Mouse (Mus musculus) cerebellum, postnatal 36 days (tissue): ENCODE results near the gene Hal.
A peak's percentile ranks its signal among the peaks of the same experiment; 100 is the strongest.

ENCODE experiments used
- DNase-seq, 2 experiments: peaks; one replicate each; pipeline ENCODE4 v3.0.0; 2021 to 2022; ENCODE audit warnings: mixed read lengths in 2 of 2

The Hal gene

DNA sequence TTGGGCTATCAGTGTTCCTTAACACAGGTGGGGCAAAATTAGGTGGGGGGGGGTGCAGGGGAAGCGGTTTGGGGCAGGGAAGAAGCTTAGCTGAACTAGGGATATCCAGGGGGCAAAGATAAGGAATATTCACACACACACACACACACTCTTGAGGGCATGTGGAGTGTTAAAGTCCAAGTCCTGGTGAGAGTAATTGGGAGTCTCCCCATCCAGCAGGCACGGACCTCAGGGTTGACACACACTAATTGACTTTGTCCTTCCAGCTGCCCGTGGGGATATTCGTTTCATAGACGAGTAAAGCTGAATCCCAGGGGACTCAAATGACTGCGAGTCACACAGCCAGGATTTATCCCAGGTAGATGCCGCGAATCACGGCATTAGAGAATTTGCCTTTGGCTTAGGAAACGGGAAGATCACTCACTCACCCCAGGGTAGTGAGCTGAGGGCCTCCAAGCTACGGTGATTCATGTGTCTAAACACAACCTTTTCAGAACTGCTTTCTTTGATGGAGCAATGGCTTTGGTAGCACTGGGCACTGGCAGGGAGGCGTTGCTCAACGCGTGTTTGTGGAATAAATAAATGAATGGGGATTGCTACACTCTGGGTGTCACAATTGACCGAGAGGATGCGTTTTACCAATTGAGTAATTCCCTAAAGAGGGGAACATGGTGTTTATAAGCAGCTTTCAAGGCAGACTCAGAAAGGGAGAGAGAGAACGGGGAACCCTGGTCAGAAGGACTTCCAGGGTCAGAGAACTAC lies at the start of gene Hal:
Gene Hal (plus strand): TSS at position 703 of the 762 bp plus-strand sequence.
- DNase-seq: no peak

DNA sequence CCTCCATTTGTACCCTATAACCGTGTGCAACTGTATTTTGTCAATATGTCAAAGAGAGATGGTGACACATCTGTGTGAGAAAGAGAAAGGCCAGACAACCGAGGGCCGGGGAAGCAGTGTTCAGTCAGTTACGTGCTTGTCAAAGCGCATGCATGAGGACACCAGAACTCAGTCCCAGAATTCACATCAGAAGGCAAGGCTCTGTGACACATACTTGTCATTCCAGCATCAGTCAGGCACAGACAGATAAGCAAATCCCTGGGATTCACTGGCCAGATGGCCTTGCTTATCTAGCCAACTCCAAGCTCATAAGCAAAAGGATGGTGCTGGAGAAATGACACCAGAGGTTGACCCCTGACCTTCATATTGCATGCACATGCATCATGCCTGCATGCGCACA lies 47.1 kb upstream of the Hal start:
- no peak for DNase-seq

DNA sequence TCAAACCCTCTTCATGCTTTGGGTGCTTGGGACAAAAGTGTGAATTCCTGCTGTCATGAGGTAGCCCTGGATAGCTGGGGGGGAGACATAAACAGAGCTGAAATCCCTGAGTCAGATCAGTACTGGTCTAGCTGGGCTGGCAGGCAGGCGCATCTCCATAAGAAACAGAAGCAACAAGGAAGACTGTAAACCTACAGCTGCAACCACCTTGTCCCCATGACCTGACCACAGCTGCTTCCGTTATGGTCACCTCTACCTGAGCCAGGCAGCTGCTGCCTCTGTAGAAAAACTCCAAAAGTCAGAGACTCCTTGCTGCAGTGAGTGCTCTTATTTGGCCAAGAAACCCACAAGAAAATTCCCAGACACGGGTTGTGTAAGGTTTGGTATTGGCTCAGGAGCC lies 46.4 kb upstream of the Hal start:
- no peak for DNase-seq

DNA sequence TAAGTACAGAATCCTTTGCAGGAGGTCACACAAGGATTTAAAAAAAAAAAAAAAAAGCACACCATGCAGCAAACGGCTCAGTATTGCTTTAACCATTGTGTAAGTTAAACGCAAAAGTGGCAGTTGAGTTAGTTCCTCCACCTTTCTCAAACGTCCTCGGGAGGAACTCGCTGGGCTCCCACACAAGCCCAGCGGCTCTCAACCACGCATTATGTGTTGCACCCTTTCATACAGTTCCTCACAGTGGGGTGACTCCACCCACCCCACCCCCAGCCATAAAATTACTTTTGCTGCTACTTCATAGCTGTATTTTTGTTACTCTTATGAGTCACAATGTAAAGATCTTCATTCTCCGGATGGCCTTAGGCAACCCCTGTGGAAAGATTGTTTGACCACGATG lies 44.2 kb upstream of the Hal start:
- DNase-seq: no peak

DNA sequence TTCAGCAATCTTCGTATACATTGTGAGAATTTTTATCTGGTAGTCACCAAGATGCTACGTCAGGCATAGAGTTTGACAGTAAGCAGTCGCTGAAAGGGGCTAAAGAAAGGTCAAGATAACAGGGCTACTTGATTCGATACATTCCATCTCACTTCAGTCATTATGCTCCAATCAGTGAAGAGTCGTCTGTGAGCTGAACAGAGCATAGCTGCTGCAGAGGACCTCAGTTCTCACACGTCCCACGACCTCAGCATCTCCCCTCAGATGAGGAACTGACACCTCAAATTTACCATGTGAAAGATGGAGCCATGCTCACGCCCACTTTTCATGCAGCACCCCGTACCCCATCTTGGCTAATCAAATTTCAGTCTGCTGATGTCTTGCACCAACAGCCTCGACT lies 41.2 kb upstream of the Hal start:
- no peak for DNase-seq

DNA sequence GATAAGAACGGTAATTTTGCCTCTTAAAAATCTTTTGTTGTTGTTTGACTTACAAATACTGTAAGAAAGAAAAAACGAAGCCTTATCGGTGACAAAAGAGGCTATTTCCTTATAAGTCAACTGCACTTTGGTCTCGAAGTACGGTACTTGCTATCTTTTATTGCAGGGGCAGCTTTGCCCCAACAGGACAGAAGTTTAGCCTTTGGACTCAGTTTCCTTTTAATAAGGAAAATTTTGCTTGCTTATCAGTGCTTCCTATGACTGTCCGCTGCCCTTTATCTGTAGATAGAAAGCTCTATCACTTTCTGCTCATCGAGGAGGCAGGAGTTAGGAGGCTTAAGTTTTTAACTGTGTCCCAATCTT lies 33.9 kb upstream of the Hal start:
- no peak for DNase-seq

DNA sequence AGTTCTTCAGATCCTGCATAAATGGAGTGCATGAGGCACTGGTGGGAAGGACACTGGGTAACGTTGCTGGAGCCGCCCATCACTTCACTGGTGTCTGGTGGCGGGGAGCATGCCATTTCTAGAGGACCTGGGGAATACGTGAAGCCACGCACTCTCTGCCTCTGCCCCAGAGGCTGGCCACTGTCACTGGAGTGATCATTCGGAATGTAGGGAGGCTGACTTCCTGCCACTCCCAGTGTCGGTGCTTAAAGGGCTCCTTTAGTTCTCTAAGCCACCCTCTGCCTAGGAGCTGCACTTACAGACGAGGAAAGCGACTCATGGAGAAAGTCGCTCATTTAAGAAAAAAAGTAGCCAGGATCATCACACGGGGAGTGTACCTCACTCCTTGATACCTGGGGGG lies 28.5 kb upstream of the Hal start:
- DNase-seq: no peak

DNA sequence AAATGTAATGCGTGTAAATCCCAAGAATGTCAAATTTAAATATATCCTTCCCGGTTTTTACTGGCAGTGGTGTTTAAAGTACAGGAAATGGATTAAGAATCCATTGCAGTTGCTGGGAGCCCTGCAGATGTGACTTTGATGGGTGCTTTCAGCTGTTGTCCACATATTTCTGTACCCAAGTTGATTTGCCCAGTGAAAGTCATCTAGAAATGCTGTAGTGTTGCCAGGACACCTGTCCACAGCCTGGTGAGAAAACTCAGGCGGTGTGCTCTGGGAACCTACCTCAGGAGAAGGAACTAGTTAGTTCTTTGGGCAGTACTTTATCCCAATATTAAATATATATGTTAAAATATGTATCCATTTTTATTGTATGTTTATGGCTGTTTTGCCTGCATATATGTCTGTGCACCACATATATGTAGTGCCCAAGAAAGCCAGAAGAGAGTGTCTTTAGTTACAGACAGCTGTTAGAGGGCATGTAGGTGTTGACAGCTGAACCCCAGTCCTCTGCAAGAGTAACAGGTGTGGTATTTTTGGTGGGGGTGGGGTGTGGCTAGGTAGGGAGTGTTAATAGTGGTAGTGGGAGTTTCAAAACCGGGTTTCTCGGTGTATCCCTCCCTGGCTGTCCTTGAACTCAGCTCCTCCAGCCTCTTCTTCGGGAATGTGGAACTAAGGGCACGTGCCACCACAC lies 25.7 kb upstream of the Hal start:
- DNase-seq: no peak

DNA sequence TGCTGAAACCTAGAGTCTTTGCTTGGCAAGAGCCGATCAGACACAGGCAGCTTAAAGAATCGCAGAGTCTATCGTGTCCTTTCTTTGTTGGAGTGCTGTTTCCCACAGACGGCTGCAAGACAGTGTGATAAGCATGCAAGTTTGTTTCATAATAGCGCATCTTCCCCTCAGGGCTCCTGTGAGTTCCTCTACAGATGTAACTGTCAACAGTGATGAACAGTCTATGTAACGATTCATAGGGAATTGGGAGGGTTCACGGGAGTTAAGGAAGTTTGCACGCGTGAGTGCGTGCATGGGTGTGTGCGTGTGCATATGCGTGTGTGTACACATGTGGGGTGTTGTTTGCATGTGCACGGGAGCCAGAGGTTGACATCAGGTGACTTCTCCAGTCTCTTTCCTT lies 25.0 kb upstream of the Hal start:
- DNase-seq: no peak

DNA sequence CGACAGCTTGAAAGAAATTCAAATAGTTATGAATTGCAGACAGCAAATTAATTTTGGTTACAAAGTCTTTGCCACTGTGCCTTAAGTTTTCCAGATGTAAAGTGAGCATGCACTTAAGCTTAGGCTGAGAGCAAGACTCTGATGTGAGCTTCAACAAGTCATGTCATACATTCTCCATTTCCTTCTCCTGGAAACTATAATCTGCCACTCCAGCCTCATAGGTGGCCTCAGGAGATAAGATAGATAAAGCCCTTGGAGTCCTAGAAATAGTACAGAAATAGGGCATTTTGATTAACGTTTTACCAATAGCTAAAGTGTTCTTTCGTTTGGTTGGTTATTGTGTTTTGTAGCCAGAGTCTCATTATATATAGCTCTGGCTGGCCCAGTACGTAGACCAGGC lies 21.3 kb upstream of the Hal start:
- no peak for DNase-seq

DNA sequence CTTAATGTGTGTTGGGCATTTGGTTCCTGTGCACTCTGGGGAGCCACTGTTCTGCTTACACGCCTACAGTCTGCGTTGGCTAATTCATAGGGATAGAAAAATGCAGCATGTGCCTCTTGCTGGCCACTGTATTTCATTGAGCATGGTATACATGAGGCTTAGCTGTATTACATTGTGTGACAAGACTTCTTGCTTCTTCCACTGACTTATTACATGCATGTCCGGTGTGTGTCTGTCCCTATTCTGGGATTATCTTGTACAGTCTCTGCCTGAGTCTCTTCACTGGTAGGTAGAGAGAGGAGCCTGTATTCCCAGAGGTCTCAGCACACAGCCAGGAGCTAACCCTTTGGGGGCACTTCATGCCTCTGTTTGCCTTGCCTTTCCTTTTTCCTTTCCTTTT lies 20.8 kb upstream of the Hal start:
- no peak for DNase-seq

DNA sequence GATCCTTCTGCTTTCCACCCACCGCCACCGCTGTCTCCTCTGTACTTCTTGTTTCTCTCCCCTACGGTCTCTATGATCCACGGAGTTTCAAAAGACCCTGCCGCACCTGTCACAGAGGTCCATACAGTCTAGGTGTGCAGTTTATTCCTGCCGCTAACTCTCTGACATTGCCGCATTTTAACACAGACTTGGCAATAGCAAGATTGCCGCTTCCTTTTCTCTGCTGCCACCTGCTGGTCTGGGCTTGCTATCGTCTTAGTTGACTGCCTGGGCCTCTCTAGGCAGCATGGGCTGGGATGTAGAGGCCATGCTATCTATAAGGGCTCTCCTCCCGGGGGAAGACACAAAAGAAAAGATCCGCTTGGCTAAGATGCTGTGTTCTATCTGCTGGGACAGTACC lies 17.2 kb upstream of the Hal start:
- peak; percentile 85 to 86 for DNase-seq

DNA sequence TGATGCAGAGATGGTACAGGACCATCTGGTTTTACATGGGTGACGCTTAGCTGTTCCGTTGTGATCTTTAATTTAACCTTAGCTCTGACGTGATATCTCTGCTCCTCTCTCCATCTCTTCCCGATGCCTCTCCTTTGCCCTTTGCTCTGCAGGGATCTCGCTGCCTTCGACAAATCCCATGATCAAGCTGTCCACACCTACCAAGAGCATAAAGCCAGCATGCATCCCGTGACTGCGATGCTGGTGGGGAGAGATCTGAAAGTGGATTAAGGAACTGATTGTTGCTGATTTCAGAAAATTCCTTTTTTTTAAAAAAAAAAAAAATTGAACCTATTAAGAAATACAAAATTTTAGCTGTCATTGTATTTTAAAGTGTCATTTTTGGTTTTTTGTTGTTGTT lies 4.1 kb upstream of the Hal start:
- no peak for DNase-seq

DNA sequence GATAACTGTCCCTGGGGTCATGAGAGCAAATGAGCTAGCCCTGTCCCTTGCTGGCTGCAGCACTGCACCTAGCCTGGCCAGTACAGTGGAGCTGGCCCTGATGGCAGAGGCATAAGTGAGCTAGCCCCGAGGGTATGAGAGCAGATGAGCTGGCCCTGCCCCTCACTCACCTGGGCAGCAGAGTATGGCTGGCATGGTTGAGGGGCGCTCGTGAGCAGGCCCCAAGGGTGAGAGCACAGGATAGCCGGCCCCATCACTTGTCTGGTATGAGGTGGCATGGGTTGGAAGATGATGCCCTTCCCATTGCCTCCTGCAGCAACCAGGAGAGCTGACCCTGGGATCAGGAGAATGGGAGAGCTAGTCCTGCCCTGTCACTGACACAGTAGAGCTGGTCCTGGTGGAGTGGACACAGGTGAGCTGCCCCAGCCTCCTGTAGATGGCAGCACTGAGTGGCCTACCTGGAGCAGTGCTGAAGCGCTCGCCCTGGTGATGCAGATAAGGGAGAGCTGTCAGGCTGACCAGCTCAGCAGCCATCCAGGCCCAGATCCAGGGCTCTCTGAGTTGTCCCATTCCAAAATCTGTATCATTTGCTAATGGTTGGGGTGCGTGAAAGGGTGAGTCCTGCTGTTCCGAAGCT lies 3.4 kb upstream of the Hal start:
- peak; percentile 76 to 78 for DNase-seq

DNA sequence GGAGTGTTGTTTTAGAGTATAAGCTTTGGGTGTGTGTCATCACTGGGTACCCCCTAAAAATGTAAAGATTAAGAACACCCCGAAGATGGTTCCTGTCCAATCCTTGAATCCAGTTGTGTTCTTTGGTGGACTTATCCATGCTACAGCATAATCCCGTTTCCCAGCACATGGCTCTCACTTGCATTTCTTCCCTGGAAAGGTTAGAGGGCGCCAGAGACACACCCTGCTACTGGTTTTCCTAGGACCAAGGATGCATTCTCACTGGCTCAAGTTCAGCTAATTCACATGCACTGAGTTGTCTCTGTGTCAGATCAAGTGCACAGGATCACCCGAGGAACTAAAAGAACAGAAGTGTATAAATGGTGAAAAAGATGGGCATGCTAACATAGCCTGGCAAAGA lies 1.9 kb upstream of the Hal start:
- DNase-seq: peak; percentile 31 to 53

DNA sequence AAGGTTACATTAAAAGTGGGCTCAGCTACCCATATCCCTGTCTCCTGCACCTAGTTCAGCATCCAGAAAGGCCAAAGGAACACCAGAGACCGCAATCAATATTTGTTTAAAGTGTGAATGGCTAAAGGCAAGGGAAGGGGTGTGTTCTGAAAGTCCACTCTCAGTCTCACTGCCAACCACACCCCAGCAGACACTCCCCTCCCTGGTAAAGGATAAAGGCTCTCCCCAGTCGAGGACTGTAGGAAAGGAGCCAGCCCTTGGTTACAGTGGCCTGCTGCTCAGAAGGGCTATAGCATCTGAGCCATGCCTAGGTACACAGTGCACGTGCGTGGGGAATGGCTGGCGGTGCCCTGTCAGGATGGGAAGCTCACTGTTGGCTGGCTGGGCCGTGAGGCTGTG lies 259 bp downstream of the Hal start:
- no peak for DNase-seq

DNA sequence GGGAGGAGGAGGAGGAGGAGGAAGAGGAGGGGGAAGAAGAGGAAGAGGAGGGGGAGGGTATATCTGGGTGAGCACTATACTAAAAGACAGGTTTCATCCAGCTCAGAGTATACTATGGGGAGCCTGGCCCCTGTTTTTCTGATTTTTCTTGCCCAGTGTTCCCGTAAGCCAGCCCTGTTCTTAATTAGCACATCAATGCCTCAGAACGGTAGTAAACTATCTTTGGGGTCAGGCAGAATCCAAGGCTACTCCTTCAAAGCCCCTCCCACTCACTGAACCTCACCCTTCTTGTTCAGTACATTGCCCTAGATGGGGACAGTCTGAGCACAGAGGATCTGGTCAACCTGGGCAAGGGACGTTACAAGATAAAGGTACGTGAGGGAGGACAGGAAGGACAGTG lies 1.9 kb downstream of the Hal start:
- DNase-seq: no peak

DNA sequence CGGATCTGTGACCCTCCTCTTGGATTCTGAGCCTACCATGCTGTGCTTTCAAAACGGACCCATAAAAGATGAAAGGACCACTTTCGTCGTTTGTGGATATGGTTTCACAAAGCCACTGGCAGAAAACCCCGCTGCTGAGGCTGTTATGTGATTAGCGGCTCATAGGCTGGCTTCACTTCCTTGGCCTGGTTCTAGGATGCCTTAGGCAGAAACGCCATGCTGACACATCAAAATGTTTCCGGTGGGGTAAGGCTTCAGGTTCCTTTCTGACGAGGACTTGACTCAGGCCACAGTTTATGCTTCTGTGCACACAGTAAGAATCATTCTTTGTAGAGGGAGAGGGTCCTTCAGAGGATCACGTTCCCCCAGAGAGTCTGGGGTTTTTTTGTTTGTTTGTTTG lies 12.3 kb downstream of the Hal start:
- no peak for DNase-seq

DNA sequence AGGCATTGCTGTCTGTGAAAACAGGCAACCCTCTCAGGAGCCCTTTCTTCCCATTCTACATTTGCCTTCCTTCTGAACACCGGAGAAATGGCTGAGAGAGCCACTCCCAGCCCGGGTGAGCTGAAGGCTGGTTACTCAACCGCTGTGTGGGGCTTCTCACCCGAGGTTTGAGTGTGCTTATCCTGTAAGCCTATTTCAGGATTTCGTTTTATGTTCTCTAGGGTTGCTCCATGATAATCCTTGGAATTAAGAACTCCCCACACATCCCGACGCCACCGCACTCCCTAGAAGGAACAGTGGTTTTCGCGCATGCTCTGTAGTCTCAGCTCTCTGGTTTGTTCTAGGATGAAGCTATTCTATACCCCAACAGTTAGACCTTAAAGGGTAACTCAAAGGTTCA lies 12.8 kb downstream of the Hal start:
- DNase-seq: no peak

DNA sequence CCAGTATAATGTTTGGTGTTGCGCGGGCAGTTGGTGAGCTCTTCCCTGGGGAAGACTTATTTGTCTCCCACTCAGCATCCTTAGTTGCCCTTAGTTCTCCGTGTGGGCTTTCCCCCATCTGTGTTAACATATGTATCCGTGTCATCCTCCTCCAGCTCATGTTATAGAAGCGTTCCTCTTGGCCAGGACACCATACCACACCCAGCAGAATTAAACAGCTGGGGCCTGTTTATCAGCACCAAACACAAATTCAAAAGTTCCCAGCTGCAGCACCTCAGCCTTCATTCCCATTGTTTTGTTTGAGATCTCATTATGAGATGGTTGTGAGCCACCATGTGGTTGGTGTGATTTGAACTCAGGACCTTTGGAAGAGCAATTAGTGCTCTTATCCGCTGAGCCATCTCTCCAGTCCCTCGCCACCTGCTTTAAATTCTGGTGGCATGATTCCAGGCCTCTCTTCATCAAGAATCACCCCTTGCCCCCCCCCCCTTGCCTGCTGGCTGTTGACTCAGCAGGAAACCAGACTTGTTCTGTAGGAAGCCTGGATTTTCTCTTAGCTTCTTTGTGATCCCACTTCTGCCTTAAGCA lies 19.9 kb downstream of the Hal start:
- DNase-seq: no peak

DNA sequence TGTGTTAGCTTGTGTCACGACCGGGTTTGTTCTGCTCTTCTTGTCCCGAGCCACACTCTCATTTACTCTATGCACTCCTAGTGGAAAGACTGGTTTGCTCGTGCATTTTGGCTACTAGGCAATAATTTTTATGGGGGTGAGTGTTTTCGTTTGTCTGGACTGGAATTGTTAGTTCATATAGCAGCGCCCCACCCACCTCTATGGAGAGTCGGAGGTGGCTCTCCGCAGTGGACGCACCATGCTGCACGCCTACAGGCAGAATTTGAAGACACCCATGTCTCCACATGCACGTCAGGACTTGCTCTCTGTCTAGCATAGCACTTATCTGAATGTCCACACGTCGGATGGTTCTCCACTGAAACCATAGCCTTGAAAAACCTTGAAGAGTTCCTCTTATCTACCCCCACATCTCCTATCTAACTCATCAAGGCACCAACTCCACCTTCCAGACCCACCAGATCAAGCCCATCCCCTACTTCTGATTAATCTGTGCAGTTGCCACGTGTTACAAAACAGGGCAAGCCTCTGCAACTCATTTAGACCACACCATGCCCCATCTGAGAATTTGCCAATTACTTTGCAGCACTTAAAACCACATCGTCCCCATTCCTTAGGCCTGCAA lies 21.1 kb downstream of the Hal start:
- DNase-seq: no peak

DNA sequence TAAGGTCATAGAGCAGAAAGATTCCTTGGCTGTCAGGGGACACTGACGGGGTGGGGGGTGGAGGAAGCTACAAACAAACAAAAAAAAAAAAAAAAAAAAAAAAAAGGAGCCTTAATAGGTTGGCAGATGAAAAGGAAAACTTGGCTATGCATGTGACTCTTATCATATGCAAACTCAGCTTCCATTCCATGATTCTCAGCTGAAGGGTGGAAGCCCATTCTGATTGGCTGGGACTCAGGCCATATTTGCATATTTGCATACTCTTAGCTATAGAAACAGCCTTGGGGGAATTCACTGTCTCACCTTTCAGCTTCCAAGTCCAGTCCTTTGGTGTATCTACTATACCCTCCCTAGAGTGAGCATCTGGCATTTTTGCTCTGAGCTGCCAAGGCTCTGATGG lies 26.9 kb downstream of the Hal start:
- DNase-seq: peak in 1 of 2 experiments; percentile 4

DNA sequence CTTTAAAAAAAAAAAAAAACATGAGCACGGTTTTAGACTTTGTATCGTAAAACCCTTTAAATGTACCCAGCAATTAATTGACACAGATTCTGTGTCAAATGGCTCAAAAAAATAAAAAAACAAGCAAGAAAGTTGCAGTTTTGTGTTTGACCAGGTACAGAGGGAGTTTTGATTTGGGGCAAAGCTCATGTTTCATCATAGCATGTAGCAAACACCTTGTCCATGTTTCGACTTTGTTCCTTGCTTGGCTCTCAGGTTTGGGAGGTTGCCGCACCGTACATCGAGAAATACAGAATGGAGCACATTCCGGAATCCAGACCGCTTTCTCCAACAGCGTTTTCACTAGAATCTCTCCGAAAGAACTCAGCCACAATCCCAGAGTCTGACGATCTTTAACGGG lies 27.4 kb downstream of the Hal start:
- DNase-seq: no peak

DNA sequence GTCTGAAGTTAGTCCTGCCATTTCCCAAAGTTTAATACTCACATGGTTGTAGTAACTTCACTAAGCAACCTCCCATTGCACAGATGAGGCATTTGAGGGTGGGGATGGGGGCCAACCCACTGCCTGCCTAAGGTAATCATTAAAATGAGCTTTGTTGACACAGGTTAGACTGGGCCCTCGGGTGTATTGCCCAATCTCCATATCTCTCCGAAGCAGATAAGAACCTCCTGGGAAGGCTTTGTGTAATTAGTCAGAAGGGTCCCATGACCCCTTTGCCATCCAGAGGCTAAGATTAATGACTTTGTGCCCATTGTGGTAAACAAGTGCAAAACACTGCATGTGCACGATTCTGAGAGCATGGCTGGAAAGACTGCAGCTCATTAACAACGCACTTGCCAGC lies 29.2 kb downstream of the Hal start:
- DNase-seq: no peak
